Mouse (Mus musculus): Measurements from ENCODE around the gene Nphp3.

Nphp3 gene

GRCm38 (mm10) chr9:104064571-104064970 lies 62.2 kb downstream of the Nphp3 start:
- DNase-seq (ENCODE audit: low spot score in 2 of 2): no peak

GRCm38 (mm10) chr9:104070241-104070640 lies 67.9 kb downstream of the Nphp3 start:
- no peak for DNase-seq (ENCODE audit: low spot score in 2 of 2)

GRCm38 (mm10) chr9:104070863-104071604 lies 68.7 kb downstream of the Nphp3 start:
- no peak for DNase-seq (ENCODE audit: low spot score in 2 of 2)

GRCm38 (mm10) chr9:104075808-104076207 lies 73.5 kb downstream of the Nphp3 start:
- no peak for DNase-seq (ENCODE audit: low spot score in 2 of 2)

GRCm38 (mm10) chr9:104078780-104079179 lies 76.4 kb downstream of the Nphp3 start:
- no peak for DNase-seq (ENCODE audit: low spot score in 2 of 2)

- DNase-seq (ENCODE audit: low spot score in 2 of 2): peak in 1 of 2 experiments; percentile 31
Measured at GRCm38 (mm10) chr9:104079379-104079778, 77.0 kb downstream of the Nphp3 start.

GRCm38 (mm10) chr9:104080038-104080437 lies 77.7 kb downstream of the Nphp3 start:
- DNase-seq (ENCODE audit: low spot score in 2 of 2): no peak

- DNase-seq (ENCODE audit: low spot score in 2 of 2): no peak
Measured at GRCm38 (mm10) chr9:104085730-104086429, 83.5 kb downstream of the Nphp3 start.

- no peak for DNase-seq (ENCODE audit: low spot score in 2 of 2)
Measured at GRCm38 (mm10) chr9:104088555-104088954, 86.2 kb downstream of the Nphp3 start.

- DNase-seq (ENCODE audit: low spot score in 2 of 2): no peak
Measured at GRCm38 (mm10) chr9:104092945-104093344, 90.6 kb downstream of the Nphp3 start.
